Mouse (Mus musculus) spleen, embryonic (tissue): ENCODE data around the gene Olfr380.

Source experiments
- CTCF ChIA-PET: fragments of 350-600 bp; sonication (Branson Sonifier 250); formaldehyde crosslinking; loops from one replicate; lab custom pipeline; 2022; lab: Charles Lee

Olfr380 gene

GRCm38 (mm10) chr11:73457408-73457807 is at the start of gene Olfr380:
Gene Olfr380, minus strand, starts transcription at chr11:73457508.
- CTCF ChIA-PET = no interaction called here

GRCm38 (mm10) chr11:73491503-73491902 is 34.2 kb upstream of the Olfr380 start, which contains the start of gene Olfr381:
Gene Olfr381, minus strand, starts transcription at chr11:73491603.
- CTCF ChIA-PET = no interaction called here

GRCm38 (mm10) chr11:73428377-73428776 is 28.9 kb downstream of the Olfr380 start, which contains the start of gene Olfr378:
Gene Olfr378, minus strand, starts transcription at chr11:73428477.
- CTCF ChIA-PET = no interaction called here
